Mouse (Mus musculus) liver, embryonic 11.5 days (tissue): ENCODE data around the gene Gm36028. TPM values are rescaled to one million over a fixed set of nuclear protein-coding genes. Genes with fewer than 3 reads are reported as not detected.

Source experiments
- ATAC-seq: fragments of 200-750 bp; cut with Nextera tagmentation; replicated peaks from 2 replicates; pipeline ENCODE4 v1.8.0; 2017; ENCODE audit warnings: moderate number of reproducible peaks, mild to moderate bottlenecking, moderate TSS enrichment, moderate library complexity; ENCODE audit not compliant: low FRiP score
- DNase-seq: peaks from one replicate; pipeline ENCODE4 v3.0.0-alpha.2; 2017; ENCODE audit warnings: low spot score
- H3K27ac ChIP-seq: fragments of 300-500 bp; sonication (generic); 2 replicates; pipeline ENCODE4 v1.5.1; 2014; ENCODE audit warnings: mild to moderate bottlenecking, low read depth, low read length, control low read depth
- H3K27me3 ChIP-seq: fragments of 300-500 bp; sonication (generic); replicated peaks from 2 replicates; pipeline ENCODE4 v1.6.1; 2014; ENCODE audit warnings: low read length, mixed read lengths; ENCODE audit not compliant: control insufficient read depth, insufficient read depth
- H3K36me3 ChIP-seq: fragments of 300-500 bp; sonication (generic); 2 replicates; pipeline ENCODE4 v1.6.1; 2014; ENCODE audit warnings: mild to moderate bottlenecking, low read length, moderate library complexity, mixed read lengths; ENCODE audit not compliant: control insufficient read depth, insufficient read depth
- H3K4me1 ChIP-seq: fragments of 300-500 bp; sonication (generic); replicated peaks from 2 replicates; pipeline ENCODE4 v1.6.1; 2014; ENCODE audit warnings: low read length, mixed read lengths; ENCODE audit not compliant: control insufficient read depth, insufficient read depth
- H3K4me2 ChIP-seq: fragments of 300-500 bp; sonication (generic); 2 replicates; pipeline ENCODE4 v1.6.1; 2014; ENCODE audit warnings: mild to moderate bottlenecking, control low read depth, moderate library complexity
- H3K4me3 ChIP-seq: fragments of 300-500 bp; sonication (generic); 2 replicates; pipeline ENCODE4 v1.5.1; 2014; ENCODE audit warnings: low read depth, low read length, control low read depth
- H3K9ac ChIP-seq: fragments of 300-500 bp; sonication (generic); 2 replicates; pipeline ENCODE4 v1.6.1; 2014; ENCODE audit warnings: low read depth, low read length, control low read depth
- H3K9me3 ChIP-seq: fragments of 300-500 bp; sonication (generic); 2 replicates; pipeline ENCODE4 v1.6.1; 2016; ENCODE audit warnings: low read length, inconsistent platforms, mixed read lengths; ENCODE audit not compliant: control insufficient read depth
- WGBS: fragments of 180-500 bp; shearing (Covaris S2); extraction: QIAGEN DNeasy Blood & Tissue Kit; methylation state at CpG from one replicate; pipeline ENCODE4 v1.1.7; 2014; 5-methylcytosine and 5-hydroxymethylcytosine counted together
- polyA plus RNA-seq: library from polyadenylated mRNA; unstranded; fragments of >200 nt; fragmentation: Nextera tagmentation; extraction: Ambion mirVana; gene quantifications from 2 replicates; pipeline ENCODE4 v1.2.1, GENCODE M21; 2014

Gm36028 gene
- polyA plus RNA-seq, 1 experiment from 2014 or later, result 0.36 TPM

DNA sequence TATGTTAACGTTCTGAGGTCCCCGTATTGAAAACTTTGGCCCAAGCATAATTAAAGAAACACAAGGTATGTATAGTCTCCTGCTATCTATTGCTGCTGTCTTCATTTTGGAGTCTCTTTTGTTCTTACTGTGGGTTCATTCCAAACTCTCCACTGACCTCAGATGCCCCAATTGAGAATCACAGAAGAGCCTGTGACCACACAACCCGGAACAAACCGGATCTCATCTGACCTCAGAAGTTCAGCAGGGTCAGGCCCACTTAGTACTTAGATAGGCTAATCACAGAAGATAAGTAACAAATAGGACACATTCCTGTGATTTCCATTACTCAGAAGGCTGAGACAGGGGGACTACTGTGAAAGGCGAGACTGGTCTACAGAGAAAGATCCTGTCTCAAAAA lies 6.4 kb downstream of the Gm36028 start:
- H3K27ac ChIP-seq, result no peak overlapping the region
- WGBS, result 41% methylated on average over 5 of the region's 5 CpGs

GRCm38 (mm10) chr16:37854054-37854453 lies 6.9 kb downstream of the Gm36028 start:
- Histone ChIP-seq H3K36me3 (no peaks in the 10 kb centered on the region), H3K9ac (no peak overlapping the region), H3K9me3 (no peaks in the 10 kb centered on the region), H3K27ac (no peak overlapping the region), H3K4me2 (no peak overlapping the region), H3K4me1 (peaks cover 3% of the 10 kb centered on the region; the same call in 1 of the 2 replicates), H3K4me3 (no peak overlapping the region), H3K27me3 (no peaks in the 10 kb centered on the region)
- ATAC-seq (no peak), DNase-seq (no peak)
- 64% methylated on average over 14 of the region's 14 CpGs for WGBS

More for the DNA sequence above, 6.4 kb downstream of the Gm36028 start:
- Histone ChIP-seq H3K4me3 (no peak overlapping the region), H3K36me3 (no peaks in the 10 kb centered on the region), H3K27me3 (no peaks in the 10 kb centered on the region), H3K9me3 (no peaks in the 10 kb centered on the region), H3K9ac (no peak overlapping the region), H3K4me1 (peaks cover 3% of the 10 kb centered on the region; the same call in 1 of the 2 replicates), H3K4me2 (no peak overlapping the region)
- no peak for ATAC-seq
- DNase-seq, result no peak

DNA sequence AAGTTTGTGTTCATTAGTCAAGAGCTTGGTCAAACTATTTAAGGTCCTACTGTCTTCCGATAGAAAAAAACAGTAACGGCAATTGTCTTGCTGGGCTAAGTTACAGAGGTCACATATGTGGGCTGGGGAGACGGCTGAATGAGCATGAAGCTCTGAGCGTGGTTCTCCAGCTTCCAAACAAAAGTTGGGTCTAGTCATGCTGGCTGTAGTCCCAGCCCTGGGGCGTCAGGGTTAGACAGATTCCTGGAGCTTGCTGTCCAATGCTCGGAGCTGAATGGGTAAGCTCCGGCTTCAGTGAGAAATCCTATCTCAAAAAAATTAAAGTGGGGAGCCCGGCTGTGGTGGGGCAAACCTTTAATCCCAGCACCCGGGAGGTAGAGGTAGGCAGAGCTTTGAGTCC lies 7.7 kb downstream of the Gm36028 start:
- Histone ChIP-seq H3K27me3 (no peaks in the 10 kb centered on the region), H3K4me1 (peaks cover 3% of the 10 kb centered on the region; the same call in 1 of the 2 replicates), H3K4me3 (no peak overlapping the region), H3K4me2 (no peak overlapping the region), H3K9ac (no peak overlapping the region), H3K9me3 (no peaks in the 10 kb centered on the region), H3K27ac (no peak overlapping the region), H3K36me3 (no peaks in the 10 kb centered on the region)
- WGBS, result 82% methylated on average over 9 of the region's 9 CpGs
- no peak for DNase-seq
- ATAC-seq, result no peak

DNA sequence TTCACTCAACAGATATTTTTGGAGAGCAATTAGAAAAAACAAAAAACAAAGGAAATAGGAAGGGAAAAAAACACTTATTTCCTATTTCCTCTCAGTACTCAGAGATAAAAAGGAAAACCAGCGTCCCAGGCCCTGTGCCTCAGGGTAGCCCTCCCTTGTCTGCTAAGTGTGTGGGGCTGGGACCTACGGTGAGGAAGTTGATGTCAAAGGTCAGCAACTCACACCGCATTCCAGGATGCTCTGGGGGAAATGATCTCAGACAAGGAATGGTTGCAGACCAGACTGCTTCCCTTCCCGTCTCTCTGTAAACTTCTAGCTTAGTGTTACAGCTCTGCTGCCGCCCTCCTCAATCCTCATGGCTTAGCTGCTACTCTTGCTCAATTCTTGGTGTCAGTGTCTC lies 9.6 kb downstream of the Gm36028 start:
- 23% methylated on average over 5 of the region's 5 CpGs for WGBS
- H3K27me3 ChIP-seq, result no peaks in the 10 kb centered on the region
- no peaks in the 10 kb centered on the region for H3K36me3 ChIP-seq
- H3K27ac ChIP-seq, result no peak overlapping the region
- H3K9ac ChIP-seq, result no peak overlapping the region
- H3K4me1 ChIP-seq, result peaks cover 3% of the 10 kb centered on the region; the same call in 1 of the 2 replicates
- H3K9me3 ChIP-seq, result no peaks in the 10 kb centered on the region
- H3K4me3 ChIP-seq, result no peak overlapping the region
- no peak for ATAC-seq
- no peak overlapping the region for H3K4me2 ChIP-seq
- DNase-seq, result no peak

DNA sequence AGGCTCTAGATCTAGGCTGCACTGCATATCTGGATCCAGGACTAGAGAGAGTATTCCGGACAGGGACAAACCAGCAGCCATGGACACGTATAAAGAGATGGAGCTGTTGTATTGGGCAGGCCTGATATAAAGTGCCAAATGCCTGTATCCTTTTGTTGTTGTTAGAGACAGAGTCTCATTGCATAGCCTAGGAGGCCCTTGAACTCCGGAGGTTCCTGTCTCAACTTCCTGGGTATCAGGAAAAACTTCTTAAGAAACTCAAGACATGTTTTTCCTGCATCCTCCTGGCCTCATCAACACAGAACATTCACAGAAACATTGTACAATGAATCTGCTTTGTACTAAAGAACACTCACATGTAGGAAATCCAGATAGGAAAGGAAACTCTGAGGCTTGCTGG lies 13.9 kb downstream of the Gm36028 start:
- Histone ChIP-seq H3K9ac (no peak overlapping the region), H3K4me1 (no peaks in the 10 kb centered on the region; the same call in 1 of the 2 replicates), H3K9me3 (no peaks in the 10 kb centered on the region), H3K27me3 (no peaks in the 10 kb centered on the region), H3K4me2 (no peak overlapping the region), H3K4me3 (no peak overlapping the region), H3K27ac (no peak overlapping the region), H3K36me3 (no peaks in the 10 kb centered on the region)
- no peak for DNase-seq
- no peak for ATAC-seq
- 66% methylated on average over 3 of the region's 3 CpGs for WGBS

- DNase-seq (no peak), ATAC-seq (no peak)
- WGBS, result 42% methylated on average over 7 of the region's 7 CpGs
- H3K9me3 ChIP-seq, result no peaks in the 10 kb centered on the region
- no peak overlapping the region for H3K9ac ChIP-seq
- H3K4me2 ChIP-seq, result no peak overlapping the region
- no peaks in the 10 kb centered on the region for H3K27me3 ChIP-seq
- H3K27ac ChIP-seq, result no peak overlapping the region
- no peaks in the 10 kb centered on the region for H3K36me3 ChIP-seq
- H3K4me1 ChIP-seq, result no peaks in the 10 kb centered on the region; the same call in 1 of the 2 replicates
- no peak overlapping the region for H3K4me3 ChIP-seq
These were observed 15.6 kb downstream of the Gm36028 start for GRCm38 (mm10) chr16:37845202-37845925.

DNA sequence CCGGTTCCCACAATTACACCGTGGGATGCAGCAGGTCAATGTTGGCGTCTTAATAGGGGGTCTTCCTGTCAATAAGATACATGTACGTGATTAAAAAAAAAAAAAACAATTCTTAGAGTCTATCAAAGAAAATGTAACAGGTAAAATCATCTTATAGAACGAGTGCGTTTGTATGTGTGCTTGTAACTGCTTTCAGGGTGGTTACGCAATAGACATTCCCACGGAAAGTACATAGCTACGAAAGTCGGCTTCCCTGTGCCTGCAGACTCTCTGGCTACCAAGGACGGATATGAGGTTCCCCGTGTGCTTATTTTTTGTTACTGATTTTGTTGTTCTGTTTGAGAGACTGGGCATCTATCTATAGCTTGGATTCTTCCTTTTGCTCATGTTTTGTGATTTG lies 17.2 kb downstream of the Gm36028 start:
- no peak overlapping the region for H3K4me3 ChIP-seq
- ATAC-seq, result no peak
- no peaks in the 10 kb centered on the region for H3K27me3 ChIP-seq
- 78% methylated on average over 12 of the region's 12 CpGs for WGBS
- no peak overlapping the region for H3K4me2 ChIP-seq
- no peaks in the 10 kb centered on the region; the same call in 1 of the 2 replicates for H3K4me1 ChIP-seq
- no peaks in the 10 kb centered on the region for H3K9me3 ChIP-seq
- no peak overlapping the region for H3K27ac ChIP-seq
- no peak for DNase-seq
- H3K9ac ChIP-seq, result no peak overlapping the region
- H3K36me3 ChIP-seq, result no peaks in the 10 kb centered on the region

DNA sequence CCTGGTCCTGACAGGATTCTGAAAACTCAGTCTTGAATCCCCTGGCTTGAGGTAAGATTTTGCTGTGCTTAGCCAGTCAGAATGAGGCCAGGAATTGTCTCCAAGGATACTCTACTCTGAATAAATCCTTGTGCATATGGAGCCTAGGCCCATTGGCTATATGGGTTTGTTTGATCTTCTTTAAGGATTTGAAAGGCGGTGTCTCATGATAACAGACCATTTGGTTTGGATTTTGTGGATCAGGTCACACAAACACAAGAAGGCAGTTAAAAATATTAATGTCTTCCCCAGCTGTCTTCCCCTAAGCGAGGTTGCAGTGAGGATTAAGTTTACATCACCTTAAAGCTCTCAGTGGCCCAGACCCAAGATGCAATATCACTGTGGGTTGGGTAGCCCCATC lies 18.5 kb downstream of the Gm36028 start:
- Histone ChIP-seq H3K4me1 (no peaks in the 10 kb centered on the region; the same call in 1 of the 2 replicates), H3K4me3 (no peak overlapping the region), H3K27me3 (no peaks in the 10 kb centered on the region), H3K9ac (no peak overlapping the region), H3K27ac (no peak overlapping the region), H3K36me3 (no peaks in the 10 kb centered on the region), H3K9me3 (no peaks in the 10 kb centered on the region), H3K4me2 (no peak overlapping the region)
- no peak for ATAC-seq
- DNase-seq, result no peak
- WGBS, result 68% methylated on average over 2 of the region's 2 CpGs

GRCm38 (mm10) chr16:37837571-37837970 lies 23.4 kb downstream of the Gm36028 start:
- DNase-seq (no peak), ATAC-seq (no peak)
- Histone ChIP-seq H3K27ac (no peak overlapping the region), H3K4me1 (no peaks in the 10 kb centered on the region), H3K4me2 (no peak overlapping the region), H3K9me3 (no peaks in the 10 kb centered on the region), H3K27me3 (no peaks in the 10 kb centered on the region), H3K36me3 (no peaks in the 10 kb centered on the region), H3K4me3 (no peak overlapping the region), H3K9ac (no peak overlapping the region)
- 66% methylated on average over 3 of the region's 3 CpGs for WGBS
